Mouse (Mus musculus): ENCODE measurements around the gene Hoxa6. TPM values are rescaled to one million over a fixed set of nuclear protein-coding genes. Genes with fewer than 3 reads are reported as not detected.

The Hoxa6 gene
- polyA plus RNA-seq, 1 experiment from 2014 or later = 13.4 TPM

DNA sequence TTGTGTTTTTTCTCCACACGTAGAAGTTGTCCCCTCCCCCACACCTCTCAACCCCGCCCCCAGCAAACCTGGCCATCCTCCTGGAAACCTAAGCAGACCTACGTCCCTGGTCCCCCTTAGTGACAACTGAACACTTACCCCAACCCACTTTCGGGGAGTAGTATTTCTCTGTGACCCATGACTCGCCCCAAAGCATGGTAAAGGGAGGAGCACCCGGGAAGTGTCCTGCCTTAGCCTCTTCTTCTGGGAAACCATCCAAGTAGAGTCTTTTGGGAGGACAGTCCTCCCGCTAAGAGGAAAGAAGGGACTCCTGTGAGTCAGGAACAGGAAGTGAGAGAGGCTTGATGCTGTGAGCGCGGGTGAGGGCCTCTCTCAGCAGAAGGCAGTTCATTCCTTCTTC, 48.5 kb downstream of the Hoxa6 start:
- H3K4me2 ChIP-seq = peak overlapping the region; percentile 97
- peaks cover 31% of the 10 kb centered on the region for H3K4me1 ChIP-seq (replicated peaks)
- no peaks in the 10 kb centered on the region for H3K36me3 ChIP-seq
- peaks cover 30% of the 10 kb centered on the region for H3K27me3 ChIP-seq
- peak overlapping the region; percentile 87 for H3K4me3 ChIP-seq
- peak overlapping the region; percentile 89 for H3K27ac ChIP-seq (replicated peaks)
- peak overlapping the region; percentile 67 for H3K9ac ChIP-seq
- ATAC-seq (ENCODE audit: low FRiP score, low read depth) = no peak
- 5% methylated on average over 9 of the region's 9 CpGs for WGBS
- H3K9me3 ChIP-seq = no peaks in the 10 kb centered on the region

DNA sequence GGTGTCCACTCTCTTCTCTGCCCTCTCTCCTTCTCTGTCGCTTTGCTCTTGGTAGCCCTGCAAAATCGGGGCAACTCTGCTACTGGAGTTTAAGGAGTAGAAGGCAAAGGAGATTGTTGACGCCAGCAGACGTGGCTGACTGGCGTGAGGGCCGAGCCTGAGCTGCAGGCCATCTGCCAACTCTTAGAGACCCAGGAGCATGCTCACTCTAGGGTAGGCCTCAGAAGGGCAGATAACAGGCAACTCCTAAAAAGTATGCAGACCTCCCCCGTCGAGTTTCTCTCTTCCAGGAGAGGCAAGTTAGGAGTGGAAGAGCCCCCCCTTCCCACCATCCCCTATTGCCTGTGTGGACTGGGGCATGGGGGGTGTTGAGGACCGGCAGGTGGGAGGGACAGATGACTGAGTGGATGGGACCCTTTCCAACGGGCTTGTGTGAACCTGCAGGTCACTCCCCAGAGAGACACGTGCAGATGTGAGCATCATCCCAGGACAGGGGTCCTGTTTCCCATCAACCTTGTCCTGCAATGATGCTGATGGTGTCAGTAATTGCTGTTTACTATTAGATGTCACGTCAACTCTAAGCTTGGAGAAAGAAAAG, 49.3 kb downstream of the Hoxa6 start:
- WGBS = 1% methylated on average over 12 of the region's 12 CpGs
- H3K9ac ChIP-seq = peak overlapping the region; percentile 67
- H3K4me3 ChIP-seq = peak overlapping the region; percentile 87
- H3K4me2 ChIP-seq = peak overlapping the region; percentile 97
- H3K36me3 ChIP-seq = no peaks in the 10 kb centered on the region
- peaks cover 37% of the 10 kb centered on the region for H3K27me3 ChIP-seq
- H3K9me3 ChIP-seq = no peaks in the 10 kb centered on the region
- peak overlapping the region; percentile 89 for H3K27ac ChIP-seq (replicated peaks)
- peaks cover 31% of the 10 kb centered on the region for H3K4me1 ChIP-seq (replicated peaks)
- peak; percentile 5 for ATAC-seq (ENCODE audit: low FRiP score, low read depth)

DNA sequence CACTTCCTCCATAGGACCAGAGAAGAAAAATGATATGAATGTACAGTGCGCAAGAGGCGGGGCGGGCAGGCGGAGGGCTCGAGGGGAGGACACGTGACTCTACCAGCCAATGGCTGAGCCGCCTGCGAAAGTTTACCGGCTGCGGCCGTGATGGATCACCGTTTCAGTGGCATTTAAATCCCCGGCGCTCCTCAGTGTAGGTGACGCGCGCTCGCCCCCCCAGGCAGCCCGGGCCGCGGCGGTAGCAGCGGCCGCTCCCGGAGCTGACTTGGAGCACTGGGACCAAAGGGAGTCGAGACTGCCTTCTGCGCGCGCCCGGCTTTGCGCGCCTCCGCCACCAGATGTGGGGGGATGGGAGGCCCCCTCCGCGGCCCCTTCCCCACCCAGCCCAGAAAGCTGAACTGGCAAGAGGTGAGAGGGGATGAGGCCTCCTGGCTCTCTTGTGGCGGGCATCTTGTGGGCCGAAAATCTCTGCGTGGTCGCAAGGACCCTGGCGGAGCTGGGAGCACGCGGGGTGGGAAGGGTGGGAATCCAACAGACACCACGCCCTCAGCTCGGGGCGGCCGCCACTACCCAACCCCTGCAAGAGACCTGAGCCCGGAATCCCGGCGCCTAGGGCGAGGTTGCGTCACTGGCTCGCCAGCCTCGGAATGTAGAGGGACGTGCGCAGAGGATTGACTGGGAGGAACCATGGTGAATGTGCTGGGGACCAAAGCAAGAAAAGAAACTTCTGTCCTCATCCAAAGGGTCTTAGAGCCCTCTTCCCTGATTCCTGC, 50.1 kb downstream of the Hoxa6 start, which contains the start of gene Hoxa1:
TSS of gene Hoxa1 (minus strand) at position 42 of the 776 bp plus-strand sequence.
- Histone ChIP-seq H3K9ac (peak within 1 kb of the TSS; percentile 67), H3K27me3 (peaks cover 44% of the 10 kb centered on the region), H3K36me3 (no peaks in the 10 kb centered on the region), H3K27ac (replicated peaks) (peak within 1 kb of the TSS; percentile 89), H3K4me3 (peak within 1 kb of the TSS; percentile 87), H3K4me1 (replicated peaks) (peaks cover 31% of the 10 kb centered on the region), H3K9me3 (no peaks in the 10 kb centered on the region), H3K4me2 (peak within 1 kb of the TSS; percentile 97)
- ATAC-seq (ENCODE audit: low FRiP score, low read depth) = peak; percentile 92
- WGBS = under 1% methylated on average over 54 of the region's 55 CpGs

DNA sequence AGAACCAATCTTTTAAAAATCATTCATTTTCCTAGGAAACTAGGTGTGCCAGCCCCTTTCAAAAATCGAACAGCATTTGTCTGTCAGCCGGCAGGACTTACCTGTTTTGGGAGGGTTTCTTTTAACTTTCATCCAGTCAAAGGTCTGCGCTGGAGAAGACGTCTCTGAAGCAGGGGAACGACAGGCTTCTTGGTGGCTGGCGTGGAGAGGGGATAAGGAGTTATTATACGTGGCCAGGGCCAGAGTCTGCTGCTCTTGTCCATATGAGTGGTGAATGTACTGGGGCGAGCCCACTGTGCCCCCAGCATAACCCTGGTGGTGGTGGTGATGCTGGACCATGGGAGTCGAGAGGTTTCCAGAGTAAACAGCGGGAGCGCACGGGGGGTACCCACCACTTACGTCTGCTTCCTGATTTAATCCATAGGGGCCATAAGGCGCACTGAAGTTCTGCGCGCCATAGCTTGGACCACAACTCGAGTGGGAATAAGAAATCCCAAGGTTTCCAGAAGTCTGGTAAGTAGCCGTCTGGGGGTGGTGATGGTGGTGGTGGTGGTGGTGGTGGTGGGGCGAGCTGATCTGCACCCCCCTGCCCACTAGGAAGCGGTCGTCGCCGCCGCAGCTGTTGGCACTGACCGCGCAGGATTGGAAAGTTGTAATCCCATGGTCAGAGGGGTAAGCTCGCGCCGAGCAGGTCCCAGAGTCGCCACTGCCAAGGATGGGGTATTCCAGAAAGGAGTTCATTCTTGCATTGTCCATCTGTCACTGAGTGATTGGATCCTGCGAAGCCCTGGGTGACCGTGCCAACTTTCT, 50.9 kb downstream of the Hoxa6 start:
- H3K27me3 ChIP-seq = peaks cover 50% of the 10 kb centered on the region
- H3K27ac ChIP-seq (replicated peaks) = no peak overlapping the region
- no peaks in the 10 kb centered on the region for H3K9me3 ChIP-seq
- no peaks in the 10 kb centered on the region for H3K36me3 ChIP-seq
- peak overlapping the region; percentile 87 for H3K4me3 ChIP-seq
- no peak for ATAC-seq (ENCODE audit: low FRiP score, low read depth)
- H3K4me1 ChIP-seq (replicated peaks) = peaks cover 31% of the 10 kb centered on the region
- 2% methylated on average over 32 of the region's 32 CpGs for WGBS
- H3K9ac ChIP-seq = peak overlapping the region; percentile 27; the same call in 1 of the 2 replicates
- H3K4me2 ChIP-seq = peak overlapping the region; percentile 97

DNA sequence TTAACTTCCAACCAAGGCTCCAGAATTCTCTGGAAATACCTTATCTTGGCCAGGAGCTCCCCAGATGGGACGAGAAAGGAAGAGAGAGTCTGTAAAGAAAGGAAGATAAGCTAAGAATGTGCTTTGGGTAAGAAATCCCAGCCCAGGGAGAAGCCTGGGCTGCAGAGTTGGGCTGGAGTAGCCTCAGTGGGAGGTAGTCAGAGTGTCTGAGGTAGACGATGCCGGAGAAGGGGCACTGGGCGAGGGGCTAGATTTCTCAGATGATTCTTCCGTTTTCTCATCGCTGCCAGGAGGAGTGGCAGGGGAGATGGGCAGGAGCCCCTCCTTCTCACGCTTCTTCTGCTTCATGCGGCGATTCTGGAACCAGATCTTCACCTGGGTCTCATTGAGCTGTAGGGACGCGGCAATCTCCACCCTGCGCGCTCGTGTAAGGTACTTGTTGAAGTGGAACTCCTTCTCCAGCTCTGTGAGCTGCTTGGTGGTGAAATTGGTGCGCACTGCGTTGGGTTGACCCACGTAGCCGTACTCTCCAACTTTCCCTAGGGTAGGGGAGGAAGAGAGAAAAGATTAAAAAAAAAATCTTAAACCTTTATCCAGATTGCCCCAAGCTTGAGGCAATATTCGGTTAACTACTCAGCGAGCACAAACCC, 51.8 kb downstream of the Hoxa6 start:
- Histone ChIP-seq H3K4me2 (peak overlapping the region; percentile 97), H3K27me3 (peaks cover 57% of the 10 kb centered on the region), H3K4me3 (peak overlapping the region; percentile 87)

More for the DNA sequence above, 51.8 kb downstream of the Hoxa6 start:
- Histone ChIP-seq H3K9me3 (no peaks in the 10 kb centered on the region), H3K4me1 (replicated peaks) (peaks cover 31% of the 10 kb centered on the region), H3K36me3 (no peaks in the 10 kb centered on the region), H3K9ac (no peak overlapping the region), H3K27ac (replicated peaks) (no peak overlapping the region)
- WGBS = 6% methylated on average over 20 of the region's 20 CpGs
- no peak for ATAC-seq (ENCODE audit: low FRiP score, low read depth)

MicroRNAs encoded within 50 kb of the gene (microRNA counts, 519-probe panel; counts per million panel counts)
- not detected for microRNA mmu-miR-196b

Small RNAs within 50 kb of the gene (microRNA-seq; reads per million reads assigned to microRNA genes)
- 61.3 reads per million, percentile 45 among the genes with 10 or more reads in this experiment for gene Mir196b

Other genes with a start within 250 kb of the Hoxa6 start
- 22.7 and 27.4 TPM in 2 replicates for gene Skap2, start 196.2 kb downstream of the Hoxa6 start, polyA plus RNA-seq (2015; fragmentation: Nextera tagmentation; extraction: Ambion mirVana)
- gene Hoxa1, start 50.4 kb downstream of the Hoxa6 start, polyA plus RNA-seq (2015; fragmentation: Nextera tagmentation; extraction: Ambion mirVana) = 1.3 and 1.8 TPM in 2 replicates
- gene Hoxa2, start 43.9 kb downstream of the Hoxa6 start, polyA plus RNA-seq (2015; fragmentation: Nextera tagmentation; extraction: Ambion mirVana) = 22.4 and 26.8 TPM in 2 replicates
- 4.0 and 4.3 TPM in 2 replicates for gene 5730596B20Rik, start 31.2 kb downstream of the Hoxa6 start, polyA plus RNA-seq (2015; fragmentation: Nextera tagmentation; extraction: Ambion mirVana)
- 10.6 and 12.2 TPM in 2 replicates for gene Hoxa4, start 17.0 kb downstream of the Hoxa6 start, polyA plus RNA-seq (2015; fragmentation: Nextera tagmentation; extraction: Ambion mirVana)
- 105 and 115 TPM in 2 replicates for gene Hoxa5, start 4.1 kb downstream of the Hoxa6 start, polyA plus RNA-seq (2015; fragmentation: Nextera tagmentation; extraction: Ambion mirVana)
- gene Hoxa3, start 4.6 kb upstream of the Hoxa6 start, polyA plus RNA-seq (2015; fragmentation: Nextera tagmentation; extraction: Ambion mirVana) = 15.7 and 16.3 TPM in 2 replicates
- gene Gm28308, start 4.6 kb upstream of the Hoxa6 start, polyA plus RNA-seq (2015; fragmentation: Nextera tagmentation; extraction: Ambion mirVana) = not detected in 2 replicates
- gene Hoxa7, start 13.1 kb upstream of the Hoxa6 start, polyA plus RNA-seq (2015; fragmentation: Nextera tagmentation; extraction: Ambion mirVana) = 8.3 and 20.5 TPM in 2 replicates
- 0.58 and 3.4 TPM in 2 replicates for gene Hoxa9, start 22.4 kb upstream of the Hoxa6 start, polyA plus RNA-seq (2015; fragmentation: Nextera tagmentation; extraction: Ambion mirVana)
- 0.28 and 0.40 TPM in 2 replicates for gene Hoxa10, start 32.1 kb upstream of the Hoxa6 start, polyA plus RNA-seq (2015; fragmentation: Nextera tagmentation; extraction: Ambion mirVana)
- not detected in 2 replicates for gene Hoxa11, start 37.1 kb upstream of the Hoxa6 start, polyA plus RNA-seq (2015; fragmentation: Nextera tagmentation; extraction: Ambion mirVana)
- 0.07 TPM in 1 of 2 replicates, not detected in the other for gene Hoxa13, start 52.2 kb upstream of the Hoxa6 start, polyA plus RNA-seq (2015; fragmentation: Nextera tagmentation; extraction: Ambion mirVana)
- 2.7 and 3.8 TPM in 2 replicates for gene Evx1, start 104.8 kb upstream of the Hoxa6 start, polyA plus RNA-seq (2015; fragmentation: Nextera tagmentation; extraction: Ambion mirVana)

Data from hindbrain, embryonic 15.5 days (tissue).